Mouse (Mus musculus) bone marrow, adult 2 months (tissue): ENCODE data around the gene Amph. TPM values are rescaled to one million over a fixed set of nuclear protein-coding genes. Genes with fewer than 3 reads are reported as not detected.

Experiments used
- H3K27ac ChIP-seq: fragments of 200-500 bp; 2 replicates; pipeline ENCODE4 v1.5.1; 2012; ENCODE audit warnings: low read depth, mild to moderate bottlenecking, control low read depth, inconsistent platforms, low read length; ENCODE audit not compliant: control insufficient read depth, poor library complexity, insufficient read depth
- H3K4me1 ChIP-seq: fragments of 200-500 bp; 2 replicates; pipeline ENCODE4 v1.6.1; 2011; ENCODE audit warnings: low read length; ENCODE audit not compliant: control insufficient read depth, insufficient read depth
- H3K4me3 ChIP-seq: fragments of 200-500 bp; replicated peaks from 2 replicates; pipeline ENCODE3; 2011; ENCODE audit warnings: mild to moderate bottlenecking, low read depth, low read length, control low read depth; ENCODE audit not compliant: control insufficient read depth
- CTCF ChIP-seq: fragments of 200-500 bp; IDR thresholded peaks from 2 replicates; pipeline ENCODE4 v1.5.1; 2011; ENCODE audit warnings: low read length, control low read depth; ENCODE audit not compliant: control insufficient read depth, insufficient read depth
- POLR2A ChIP-seq: fragments of 200-500 bp; IDR thresholded peaks from 2 replicates; pipeline ENCODE4 v1.6.1; 2011; ENCODE audit warnings: low read depth, mild to moderate bottlenecking, control low read depth, low read length, borderline replicate concordance; ENCODE audit not compliant: control insufficient read depth
- WGBS: fragments of 180-500 bp; shearing (Covaris S2); methylation state at CpG from one replicate; pipeline ENCODE4 v1.1.7; 2018; 5-methylcytosine and 5-hydroxymethylcytosine counted together
- polyA plus RNA-seq: library from polyadenylated mRNA; stranded (reverse); fragments of >200 nt; gene quantifications from 2 replicates; pipeline ENCODE4 v1.2.4, GENCODE M21; 2011; ENCODE audit warnings: low replicate concordance; ENCODE audit not compliant: missing spikeins, insufficient read depth, insufficient read length

Gene Amph
- polyA plus RNA-seq, 1 experiment = 0.50 TPM

- WGBS = 20% methylated on average over 4 of the region's 4 CpGs
- H3K4me3 ChIP-seq = no peak overlapping the region
- H3K27ac ChIP-seq = no peak overlapping the region
- no peak for TF ChIP-seq CTCF
- TF ChIP-seq POLR2A = no peak
- no peaks in the 10 kb centered on the region for H3K4me1 ChIP-seq
Measured at GRCm38 (mm10) chr13:19158484-19158883, 210.5 kb downstream of the Amph start.

- TF ChIP-seq CTCF (no peak), POLR2A (no peak)
- 80% methylated on average over 7 of the region's 7 CpGs for WGBS
- no peak overlapping the region for H3K27ac ChIP-seq
- no peaks in the 10 kb centered on the region for H3K4me1 ChIP-seq
- H3K4me3 ChIP-seq = no peak overlapping the region
Measured at GRCm38 (mm10) chr13:19160616-19161015, 212.6 kb downstream of the Amph start.

GRCm38 (mm10) chr13:19161111-19161510 lies 213.1 kb downstream of the Amph start:
- Histone ChIP-seq H3K4me1 (no peaks in the 10 kb centered on the region), H3K4me3 (no peak overlapping the region), H3K27ac (no peak overlapping the region)
- WGBS = 67% methylated on average over 7 of the region's 7 CpGs
- TF ChIP-seq CTCF (no peak), POLR2A (no peak)

- H3K4me1 ChIP-seq = no peaks in the 10 kb centered on the region
- H3K27ac ChIP-seq = no peak overlapping the region
- TF ChIP-seq CTCF = no peak
- TF ChIP-seq POLR2A = no peak
- no peak overlapping the region for H3K4me3 ChIP-seq
- WGBS = 31% methylated on average over 6 of the region's 6 CpGs
Measured at GRCm38 (mm10) chr13:19162120-19162519, 214.1 kb downstream of the Amph start.

- WGBS = 39% methylated on average over 1 of the region's 1 CpGs
- no peak overlapping the region for H3K27ac ChIP-seq
- TF ChIP-seq POLR2A (no peak), CTCF (peak; percentile 75)
- no peak overlapping the region for H3K4me3 ChIP-seq
- peaks cover 2% of the 10 kb centered on the region; the same call in 1 of the 2 replicates for H3K4me1 ChIP-seq
Measured at GRCm38 (mm10) chr13:19177662-19178259, 229.8 kb downstream of the Amph start.

- peaks cover 2% of the 10 kb centered on the region; the same call in 1 of the 2 replicates for H3K4me1 ChIP-seq
- TF ChIP-seq CTCF (no peak), POLR2A (no peak)
- WGBS = 54% methylated on average over 5 of the region's 5 CpGs
- H3K4me3 ChIP-seq = no peak overlapping the region
- H3K27ac ChIP-seq = no peak overlapping the region
Measured at GRCm38 (mm10) chr13:19178351-19178750, 230.3 kb downstream of the Amph start.

GRCm38 (mm10) chr13:19182259-19182658 lies 234.3 kb downstream of the Amph start:
- peaks cover 2% of the 10 kb centered on the region; the same call in 1 of the 2 replicates for H3K4me1 ChIP-seq
- TF ChIP-seq POLR2A (no peak), CTCF (no peak)
- no peak overlapping the region for H3K27ac ChIP-seq
- no peak overlapping the region for H3K4me3 ChIP-seq
- 2% methylated on average over 8 of the region's 8 CpGs for WGBS

GRCm38 (mm10) chr13:19190052-19190451 lies 242.0 kb downstream of the Amph start:
- WGBS = 6% methylated on average over 6 of the region's 6 CpGs
- H3K27ac ChIP-seq = no peak overlapping the region
- no peak overlapping the region for H3K4me3 ChIP-seq
- TF ChIP-seq CTCF (no peak), POLR2A (no peak)
- peaks cover 4% of the 10 kb centered on the region for H3K4me1 ChIP-seq

- Histone ChIP-seq H3K4me3 (no peak overlapping the region), H3K27ac (no peak overlapping the region), H3K4me1 (peaks cover 3% of the 10 kb centered on the region)
- 83% methylated on average over 4 of the region's 4 CpGs for WGBS
- TF ChIP-seq CTCF = no peak
- TF ChIP-seq POLR2A = no peak
Measured at GRCm38 (mm10) chr13:19194803-19195202, 246.8 kb downstream of the Amph start.
